Mouse (Mus musculus) MEL (cell line): Measurements from ENCODE around the gene Ssu2. TPM values are rescaled to one million over a fixed set of nuclear protein-coding genes. Genes with fewer than 3 reads are reported as not detected.

Source experiments
- DNase-seq: peaks from one replicate; pipeline ENCODE4 v3.0.0; 2011; ENCODE audit warnings: low read depth, low spot score
- H3K27ac ChIP-seq: 2 replicates; pipeline ENCODE4 v1.5.1; 2012; ENCODE audit warnings: low read depth, mild to moderate bottlenecking, control low read depth, low read length, moderate library complexity; ENCODE audit not compliant: control insufficient read depth
- H3K27me3 ChIP-seq, 2 experiments: fragments of 150-350 bp in 1 of 2; sonication (generic) in 1 of 2; 2 replicates each; pipeline ENCODE4 v1.6.1; 2012; ENCODE audit warnings: low read length in 2 of 2, mild to moderate bottlenecking in 2 of 2, improper control_type of control experiment in 1 of 2, moderate library complexity in 1 of 2; ENCODE audit not compliant: insufficient read depth in 2 of 2, control insufficient read depth in 1 of 2
- H3K36me3 ChIP-seq, 2 experiments: 2 replicates each; pipeline ENCODE4 v1.6.1; 2012 to 2014; ENCODE audit warnings: low read length in 2 of 2, improper control_type of control experiment in 1 of 2, inconsistent platforms in 1 of 2, mild to moderate bottlenecking in 1 of 2; ENCODE audit not compliant: insufficient read depth in 2 of 2, control insufficient read depth in 1 of 2
- H3K4me1 ChIP-seq, 2 experiments: fragments of 150-350 bp in 1 of 2; sonication (generic) in 1 of 2; 2 replicates each; pipeline ENCODE4 v1.6.1; 2012; ENCODE audit warnings: low read length in 2 of 2, improper control_type of control experiment in 1 of 2, mild to moderate bottlenecking in 1 of 2; ENCODE audit not compliant: insufficient read depth in 2 of 2, control insufficient read depth in 1 of 2
- H3K4me3 ChIP-seq, 2 experiments: fragments of 150-350 bp in 1 of 2; sonication (generic) in 1 of 2; 2 replicates each; pipeline ENCODE4 v1.5.1; 2012; ENCODE audit warnings: low read depth in 2 of 2, low read length in 2 of 2, mild to moderate bottlenecking in 2 of 2, moderate library complexity in 2 of 2, control low read depth in 1 of 2, improper control_type of control experiment in 1 of 2; ENCODE audit not compliant: control insufficient read depth in 1 of 2, insufficient read depth in 1 of 2
- H3K79me2 ChIP-seq: 2 replicates; pipeline ENCODE4 v1.6.1; 2012; ENCODE audit warnings: mild to moderate bottlenecking, low read length, moderate library complexity; ENCODE audit not compliant: control insufficient read depth, poor library complexity, insufficient read depth
- H3K9ac ChIP-seq: 2 replicates; pipeline ENCODE4 v1.6.1; 2012; ENCODE audit warnings: low read depth, mild to moderate bottlenecking, control low read depth, low read length, moderate library complexity; ENCODE audit not compliant: control insufficient read depth, poor library complexity, severe bottlenecking
- H3K9me3 ChIP-seq: fragments of 150-350 bp; sonication (generic); replicated peaks from 2 replicates; pipeline ENCODE4 v1.6.1; 2012; ENCODE audit warnings: mild to moderate bottlenecking, low read length, improper control_type of control experiment, moderate library complexity; ENCODE audit not compliant: insufficient read depth
- BHLHE40 ChIP-seq: IDR thresholded peaks from 2 replicates; pipeline ENCODE4 v1.6.1; 2012; ENCODE audit warnings: low read depth, mild to moderate bottlenecking, inconsistent platforms, low read length, improper control_type of control experiment, borderline replicate concordance
- CHD2 ChIP-seq: IDR thresholded peaks from 2 replicates; pipeline ENCODE4 v1.6.1; 2011; ENCODE audit warnings: low read length, improper control_type of control experiment
- ELF1 ChIP-seq: IDR thresholded peaks from 2 replicates; pipeline ENCODE4 v1.6.1; 2014; ENCODE audit warnings: low read depth, mild to moderate bottlenecking, inconsistent platforms, low read length, improper control_type of control experiment, moderate library complexity
- MAFK ChIP-seq: IDR thresholded peaks from 2 replicates; pipeline ENCODE4 v1.6.1; 2011; ENCODE audit warnings: low read depth, mild to moderate bottlenecking, low read length, improper control_type of control experiment, borderline replicate concordance
- MAX ChIP-seq: IDR thresholded peaks from 2 replicates; pipeline ENCODE4 v1.6.1; 2011; ENCODE audit warnings: low read length, improper control_type of control experiment
- MEF2A ChIP-seq: IDR thresholded peaks from 2 replicates; pipeline ENCODE4 v1.6.1; 2014; ENCODE audit warnings: low read depth, mild to moderate bottlenecking, inconsistent platforms, low read length, improper control_type of control experiment; ENCODE audit not compliant: poor library complexity, insufficient replicate concordance, severe bottlenecking; ENCODE audit errors: extremely low read depth
- MYC ChIP-seq: IDR thresholded peaks from 2 replicates; pipeline ENCODE4 v1.6.1; 2011; ENCODE audit warnings: low read depth, mild to moderate bottlenecking, low read length, improper control_type of control experiment, moderate library complexity
- NELFE ChIP-seq: IDR thresholded peaks from 2 replicates; pipeline ENCODE4 v1.6.1; 2011; ENCODE audit warnings: low read depth, low read length, improper control_type of control experiment
- NRF1 ChIP-seq: IDR thresholded peaks from 2 replicates; pipeline ENCODE4 v1.6.1; 2014; ENCODE audit warnings: low read depth, mild to moderate bottlenecking, inconsistent platforms, low read length, improper control_type of control experiment, moderate library complexity; ENCODE audit not compliant: poor library complexity, insufficient read depth, severe bottlenecking
- RAD21 ChIP-seq: IDR thresholded peaks from 2 replicates; pipeline ENCODE4 v1.6.1; 2011; ENCODE audit warnings: mild to moderate bottlenecking, low read depth, low read length, improper control_type of control experiment
- RCOR1 ChIP-seq: IDR thresholded peaks from 2 replicates; pipeline ENCODE4 v1.6.1; 2012; ENCODE audit warnings: low read depth, mild to moderate bottlenecking, inconsistent platforms, low read length, improper control_type of control experiment
- SMC3 ChIP-seq: IDR thresholded peaks from 2 replicates; pipeline ENCODE4 v1.6.1; 2011; ENCODE audit warnings: low read depth, low read length, improper control_type of control experiment
- TAL1 ChIP-seq: IDR thresholded peaks from 2 replicates; pipeline ENCODE4 v1.6.1; 2012; ENCODE audit warnings: mild to moderate bottlenecking, inconsistent platforms, low read length, moderate library complexity, mixed read lengths
- TCF12 ChIP-seq: IDR thresholded peaks from 2 replicates; pipeline ENCODE4 v1.6.1; 2014; ENCODE audit warnings: low read depth, mild to moderate bottlenecking, inconsistent platforms, low read length, improper control_type of control experiment, moderate library complexity
- UBTF ChIP-seq: IDR thresholded peaks from 2 replicates; pipeline ENCODE4 v1.6.1; 2012; ENCODE audit warnings: low read depth, mild to moderate bottlenecking, inconsistent platforms, low read length, improper control_type of control experiment, moderate library complexity, borderline replicate concordance; ENCODE audit not compliant: insufficient read depth
- USF1 ChIP-seq: IDR thresholded peaks from 2 replicates; pipeline ENCODE4 v1.6.1; 2014; ENCODE audit warnings: low read depth, mild to moderate bottlenecking, inconsistent platforms, low read length, improper control_type of control experiment, moderate library complexity
- ZKSCAN1 ChIP-seq: IDR thresholded peaks from 2 replicates; pipeline ENCODE4 v1.6.1; 2012; ENCODE audit warnings: low read depth, mild to moderate bottlenecking, inconsistent platforms, low read length, improper control_type of control experiment, moderate library complexity
- ZMIZ1 ChIP-seq: IDR thresholded peaks from 2 replicates; pipeline ENCODE4 v1.6.1; 2012; ENCODE audit warnings: low read depth, mild to moderate bottlenecking, inconsistent platforms, low read length, improper control_type of control experiment, moderate library complexity
- polyA plus RNA-seq, 2 experiments: library from polyadenylated mRNA; stranded (reverse) in 1 of 2; unstranded in 1 of 2; fragments of >175 nt in 1 of 2; fragments of >200 nt in 1 of 2; gene quantifications; 2 replicates each; pipeline versions ENCODE4 v1.2.1 to v1.2.4; 2012; ENCODE audit warnings: low replicate concordance in 2 of 2, low read depth in 1 of 2; ENCODE audit not compliant: insufficient read length in 2 of 2, insufficient read depth in 1 of 2, missing spikeins in 1 of 2
- total RNA-seq: library from RNA; depleted of rRNA; stranded (reverse); fragments of 300-350 nt; gene quantifications from 2 replicates; pipeline ENCODE4 v1.2.3, GENCODE M21; 2012

The Ssu2 gene
- total and polyA plus RNA-seq, 3 experiments = not detected

GRCm38 (mm10) chr6:112359341-112359740 lies 28.5 kb downstream of the Ssu2 start:
- Histone ChIP-seq H3K36me3 (no peaks in the 10 kb centered on the region), H3K4me3 (no peak overlapping the region), H3K27me3 (no peaks in the 10 kb centered on the region), H3K27ac (no peak overlapping the region), H3K9me3 (no peaks in the 10 kb centered on the region), H3K9ac (no peak overlapping the region), H3K4me1 (no peaks in the 10 kb centered on the region), H3K79me2 (no peaks in the 10 kb centered on the region)
- DNase-seq = no peak
- TF ChIP-seq ZKSCAN1 = no peak
- no peak for TF ChIP-seq BHLHE40
- TF ChIP-seq TCF12 = no peak
- TF ChIP-seq MAFK = no peak
- no peak for TF ChIP-seq NRF1
- no peak for TF ChIP-seq UBTF
- TF ChIP-seq RCOR1 = no peak

- H3K79me2 ChIP-seq = no peaks in the 10 kb centered on the region
- no peak for DNase-seq
- TF ChIP-seq USF1 (no peak), SMC3 (no peak), MEF2A (no peak), MYC (no peak), TAL1 (no peak), BHLHE40 (no peak), NELFE (no peak), NRF1 (no peak), UBTF (no peak), CHD2 (no peak), ZMIZ1 (no peak), ELF1 (no peak), ZKSCAN1 (no peak), MAX (no peak), RAD21 (no peak)
Measured at GRCm38 (mm10) chr6:112350452-112350851, 37.4 kb downstream of the Ssu2 start.

More at GRCm38 (mm10) chr6:112350452-112350851, 37.4 kb downstream of the Ssu2 start:
- H3K4me3 ChIP-seq = no peak overlapping the region
- no peaks in the 10 kb centered on the region for H3K27me3 ChIP-seq
- no peak overlapping the region for H3K27ac ChIP-seq
- H3K4me1 ChIP-seq = no peaks in the 10 kb centered on the region
- no peak overlapping the region for H3K9ac ChIP-seq
- no peaks in the 10 kb centered on the region for H3K36me3 ChIP-seq
- H3K9me3 ChIP-seq = no peaks in the 10 kb centered on the region
